8 mouse cellular contexts compared by ENCODE assay signal in the genomic region with DNA sequence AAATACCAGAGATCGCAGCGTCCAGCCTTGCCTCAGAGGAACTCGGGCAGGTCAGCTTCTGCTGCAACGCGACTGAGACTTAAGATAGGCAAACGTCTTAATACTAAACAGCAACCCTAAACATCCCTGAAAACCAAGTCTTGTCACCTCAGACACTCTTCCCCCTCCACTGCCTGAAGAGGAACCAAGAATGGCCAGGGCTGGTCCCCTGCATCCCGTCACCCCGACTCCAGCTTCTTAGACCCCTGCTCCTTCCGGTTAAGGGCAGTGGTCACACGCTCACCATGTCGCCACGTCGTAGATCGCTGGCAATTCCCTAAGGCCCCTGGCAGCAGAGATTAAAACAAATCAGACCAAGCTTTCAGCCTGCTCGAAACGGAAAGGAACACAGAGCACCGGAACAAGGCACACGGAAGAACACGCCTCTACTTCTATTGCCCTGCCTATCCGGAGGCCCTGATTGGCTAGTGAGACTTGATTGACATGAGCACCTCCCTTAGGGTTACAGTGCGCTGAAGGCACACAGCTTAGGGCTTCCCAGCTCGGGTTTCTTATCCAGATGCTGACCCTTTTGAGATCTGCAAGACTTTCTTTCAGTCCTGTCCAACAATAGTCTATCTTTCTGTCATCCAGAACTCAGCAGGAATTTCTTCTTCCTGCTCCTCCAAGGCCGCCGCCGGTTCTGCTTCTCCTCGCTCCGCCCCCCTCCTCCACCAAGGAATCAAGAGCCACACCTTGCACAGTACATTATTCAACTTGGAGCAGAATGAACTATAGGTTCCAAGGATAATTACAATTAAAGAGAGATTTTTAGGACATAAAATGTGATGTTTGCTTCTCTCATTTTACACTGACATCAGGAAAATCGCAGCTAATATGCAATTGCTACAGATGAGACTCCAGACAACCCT. TPM values are rescaled to one million over a fixed set of nuclear protein-coding genes. Genes with fewer than 3 reads are reported as not detected.
DNase-seq lines count a peak whose midpoint lies in the region; ATAC-seq and TF ChIP-seq lines count a peak whose summit lies in the region.
"Not testable (repeated sequence)": the region's sequence is repeated elsewhere in the genome, so short reads cannot be mapped to it uniquely, and the experiment has no call there.

A gene (minus strand): TSS at position 409 of the 911 bp plus-strand sequence.

- peak within 1 kb of the TSS; percentile 74 for H3K9ac ChIP-seq in heart, embryonic 15.5 days
- H3K9ac ChIP-seq in liver, embryonic 14.5 days (replicated peaks), result peak within 1 kb of the TSS; percentile 55
- H3K9ac ChIP-seq in neural tube, embryonic 11.5 days (ENCODE audit: low read length), result peak within 1 kb of the TSS; percentile 67
- peak within 1 kb of the TSS; percentile 75 for H3K9ac ChIP-seq in stomach, postnatal 0 days (ENCODE audit: low read length)

- H3K36me3 ChIP-seq in forebrain, embryonic 10.5 days (replicated peaks), result peaks cover 29% of the 10 kb centered on the region
- H3K36me3 ChIP-seq in heart, embryonic 15.5 days, result peaks cover 10% of the 10 kb centered on the region
- H3K36me3 ChIP-seq in liver, embryonic 14.5 days (replicated peaks; ENCODE audit: control insufficient read depth, insufficient read depth, low read depth); neural tube, embryonic 11.5 days (ENCODE audit: control insufficient read depth, insufficient read depth, low read length); stomach, postnatal 0 days (ENCODE audit: control insufficient read depth, insufficient read depth, low read length): not testable (repeated sequence)

- peak; percentile 76 for DNase-seq in CD8-positive naive resting alpha-beta T cell, adult 2 months (ENCODE audit: low read depth in 2 of 2, low spot score in 2 of 2)
- peak; percentile 81 for DNase-seq in c-Kit-positive CD71-negative TER-119-negative erythroid progenitor cells, embryonic 14.5 days (ENCODE audit: low read depth)
- peak; percentile 79 for DNase-seq in forebrain, embryonic 10.5 days (ENCODE audit: extremely low spot score, low spot score)
- DNase-seq in kidney, postnatal 25 days, result peak; percentile 95 to 96
- DNase-seq in liver, embryonic 14.5 days (ENCODE audit: low read depth in 3 of 3, low spot score in 3 of 3), result peak; percentile 80 to 83 (median 83)
- peak; percentile 85 for DNase-seq in neural tube, embryonic 11.5 days (ENCODE audit: low spot score)
- peak; percentile 88 for DNase-seq in stomach, postnatal 0 days (ENCODE audit: low spot score)

- not testable (repeated sequence) for TF ChIP-seq CTCF in liver, embryonic 14.5 days (IDR thresholded peaks at IDR 0.05; ENCODE audit: low read depth); stomach, postnatal 0 days (IDR thresholded peaks at IDR 0.05; ENCODE audit: low read depth)

- 5% methylated on average over 28 of the region's 28 CpGs for WGBS in forebrain, embryonic 10.5 days
- 1% methylated on average over 28 of the region's 28 CpGs for WGBS in heart, embryonic 15.5 days
- WGBS in liver, embryonic 14.5 days (ENCODE audit: insufficient replicate concordance), result 1% methylated on average over 27 of the region's 28 CpGs
- WGBS in neural tube, embryonic 11.5 days, result 3% methylated on average over 27 of the region's 28 CpGs
- WGBS in stomach, postnatal 0 days, result 1% methylated on average over 28 of the region's 28 CpGs

- H3K4me2 ChIP-seq in heart, embryonic 15.5 days, result peak within 1 kb of the TSS; percentile 57
- H3K4me2 ChIP-seq in liver, embryonic 14.5 days (ENCODE audit: low read depth), result peak within 1 kb of the TSS; percentile 53
- peak within 1 kb of the TSS; percentile 29 for H3K4me2 ChIP-seq in neural tube, embryonic 11.5 days (ENCODE audit: low read depth)
- peak within 1 kb of the TSS; percentile 38 for H3K4me2 ChIP-seq in stomach, postnatal 0 days (replicated peaks; ENCODE audit: low read depth)

- peak within 1 kb of the TSS; percentile 86 for H3K27ac ChIP-seq in forebrain, embryonic 10.5 days
- peak within 1 kb of the TSS; percentile 78 for H3K27ac ChIP-seq in heart, embryonic 15.5 days
- H3K27ac ChIP-seq in liver, embryonic 14.5 days; neural tube, embryonic 11.5 days (ENCODE audit: low read depth, low read length): not testable (repeated sequence)
- H3K27ac ChIP-seq in stomach, postnatal 0 days (replicated peaks), result peak within 1 kb of the TSS; percentile 86

- not testable (repeated sequence) for H3K4me1 ChIP-seq in forebrain, embryonic 10.5 days; heart, embryonic 15.5 days (replicated peaks); liver, embryonic 14.5 days (replicated peaks; ENCODE audit: control insufficient read depth in 2 of 2, insufficient read depth in 2 of 2, low read length in 1 of 2); neural tube, embryonic 11.5 days (ENCODE audit: control insufficient read depth, insufficient read depth, low read length); stomach, postnatal 0 days (replicated peaks; ENCODE audit: control insufficient read depth, insufficient read depth)

- H3K9me3 ChIP-seq in forebrain, embryonic 10.5 days, result peaks cover 22% of the 10 kb centered on the region
- H3K9me3 ChIP-seq in heart, embryonic 15.5 days (replicated peaks); liver, embryonic 14.5 days (ENCODE audit: control insufficient read depth, low read length); neural tube, embryonic 11.5 days (ENCODE audit: control insufficient read depth, low read length); stomach, postnatal 0 days (ENCODE audit: control insufficient read depth, low read length): not testable (repeated sequence)

- ATAC-seq in heart, embryonic 15.5 days (replicated peaks; ENCODE audit: insufficient number of reproducible peaks, insufficient read depth, low FRiP score, low read depth), result peak; percentile 97
- peak; percentile 100 for ATAC-seq in liver, embryonic 14.5 days (ENCODE audit: insufficient read depth)
- ATAC-seq in neural tube, embryonic 11.5 days (ENCODE audit: insufficient read depth, low FRiP score, low TSS enrichment), result peak; percentile 100
- peak; percentile 100 for ATAC-seq in stomach, postnatal 0 days (ENCODE audit: low FRiP score, low TSS enrichment)

- H3K27me3 ChIP-seq in forebrain, embryonic 10.5 days (ENCODE audit: poor library complexity, severe bottlenecking); heart, embryonic 15.5 days; liver, embryonic 14.5 days (ENCODE audit: control insufficient read depth, insufficient read depth, low read length); neural tube, embryonic 11.5 days (ENCODE audit: control insufficient read depth, insufficient read depth, low read length); stomach, postnatal 0 days (ENCODE audit: control insufficient read depth, insufficient read depth, low read length): not testable (repeated sequence)

- not testable (repeated sequence) for TF ChIP-seq EP300 in liver, embryonic 14.5 days (IDR thresholded peaks at IDR 0.05; ENCODE audit: low read depth); stomach, postnatal 0 days (optimal IDR thresholded peaks at IDR 0.05)

- peak within 1 kb of the TSS; percentile 68 for H3K4me3 ChIP-seq in forebrain, embryonic 10.5 days
- H3K4me3 ChIP-seq in heart, embryonic 15.5 days, result peak within 1 kb of the TSS; percentile 75
- H3K4me3 ChIP-seq in liver, embryonic 14.5 days (ENCODE audit: insufficient read depth in 1 of 2, low read depth in 2 of 2, low read length in 2 of 2), result peak within 1 kb of the TSS; percentile 56 to 84
- H3K4me3 ChIP-seq in neural tube, embryonic 11.5 days (ENCODE audit: low read depth, low read length), result peak within 1 kb of the TSS; percentile 51
- peak within 1 kb of the TSS; percentile 63 for H3K4me3 ChIP-seq in stomach, postnatal 0 days (ENCODE audit: low read depth, low read length)

RNA-seq across cellular contexts. Expression of the gene that starts here (rescaled TPM):
- 10.3 and 13.2 TPM in 2 replicates for polyA plus RNA-seq in forebrain, embryonic 10.5 days (2016; fragmentation: Nextera tagmentation; extraction: Ambion mirVana)
- 7.8 and 8.4 TPM in 2 replicates for polyA plus RNA-seq in heart, embryonic 15.5 days (2015; fragmentation: Nextera tagmentation; extraction: Ambion mirVana)
- 0.49 and 1.4 TPM in 2 replicates for polyA plus RNA-seq in liver, embryonic 14.5 days (2012; rRNA removed)
- 1.1 and 1.5 TPM in 2 replicates for polyA plus RNA-seq in liver, embryonic 14.5 days (2014; fragmentation: Nextera tagmentation; extraction: Ambion mirVana)
- polyA plus RNA-seq in neural tube, embryonic 11.5 days (2014; fragmentation: Nextera tagmentation; extraction: Ambion mirVana), result 11.7 and 12.8 TPM in 2 replicates
- polyA plus RNA-seq in stomach, postnatal 0 days (2015; fragmentation: Nextera tagmentation; extraction: Ambion mirVana), result 5.4 and 6.0 TPM in 2 replicates
